Mouse (Mus musculus): ENCODE results near the gene Erg. TPM values are rescaled to one million over a fixed set of nuclear protein-coding genes. Genes with fewer than 3 reads are reported as not detected.

The Erg gene
- polyA plus RNA-seq, 1 experiment = 4.2 TPM

DNA sequence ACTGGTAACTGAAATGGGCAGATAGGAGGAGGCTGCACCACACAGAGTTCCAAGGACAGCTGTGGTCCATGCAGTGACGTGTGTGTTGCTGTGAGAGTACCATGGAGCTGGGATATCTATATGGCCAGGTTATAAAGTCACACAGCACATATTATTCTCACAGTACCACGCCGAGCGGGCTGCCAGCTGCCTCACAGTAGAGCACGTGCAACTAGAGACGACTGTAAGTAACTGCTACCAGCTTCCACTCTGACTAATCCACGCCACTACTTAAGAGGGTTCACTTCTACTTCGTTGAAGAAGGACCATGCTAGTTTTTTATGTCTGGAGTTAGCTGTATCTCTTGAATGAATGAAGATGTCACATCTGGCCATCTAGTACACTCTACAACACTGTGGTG, 66.9 kb downstream of the Erg start:
- Histone ChIP-seq H3K4me1 (ENCODE audit: control insufficient read depth, insufficient read depth, insufficient read length, low read length) (no peaks in the 10 kb centered on the region), H3K4me3 (ENCODE audit: low read depth, low read length) (no peak overlapping the region), H3K36me3 (ENCODE audit: control insufficient read depth, insufficient read depth, low read length) (no peaks in the 10 kb centered on the region), H3K27me3 (ENCODE audit: control insufficient read depth, insufficient read depth, low read length) (no peaks in the 10 kb centered on the region), H3K27ac (ENCODE audit: insufficient read depth, low read depth, low read length) (no peak overlapping the region)
- no peak for TF ChIP-seq CTCF (IDR thresholded peaks at IDR 0.05; ENCODE audit: extremely low read depth, insufficient read length, insufficient replicate concordance, low read depth, low read length)
- no peak for TF ChIP-seq POLR2A (IDR thresholded peaks at IDR 0.05; ENCODE audit: low read depth, low read length)
- 68% methylated on average over 8 of the region's 8 CpGs for WGBS

DNA sequence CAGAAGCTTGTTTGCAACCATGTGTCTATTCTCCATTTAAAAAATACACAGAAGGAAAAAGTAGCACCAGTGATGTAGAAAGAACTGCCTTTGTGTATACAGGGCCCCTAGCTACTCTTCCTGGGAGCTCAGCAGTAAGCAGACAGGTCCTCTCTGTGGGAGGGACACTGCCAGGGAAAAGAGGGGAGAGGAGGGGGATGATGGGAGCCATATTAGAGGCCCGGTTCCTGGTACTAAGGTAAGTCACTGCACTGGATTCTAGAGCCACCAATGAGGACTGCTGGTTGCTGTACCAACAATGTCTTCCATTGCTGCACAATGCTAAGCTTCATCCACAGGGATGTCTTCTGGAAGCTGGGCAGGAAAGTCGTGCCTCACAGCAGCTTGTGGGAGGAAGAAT, 80.3 kb downstream of the Erg start:
- TF ChIP-seq CTCF (IDR thresholded peaks at IDR 0.05; ENCODE audit: extremely low read depth, insufficient read length, insufficient replicate concordance, low read depth, low read length) = no peak
- no peak for TF ChIP-seq POLR2A (IDR thresholded peaks at IDR 0.05; ENCODE audit: low read depth, low read length)
- 50% methylated on average over 2 of the region's 2 CpGs for WGBS

DNA sequence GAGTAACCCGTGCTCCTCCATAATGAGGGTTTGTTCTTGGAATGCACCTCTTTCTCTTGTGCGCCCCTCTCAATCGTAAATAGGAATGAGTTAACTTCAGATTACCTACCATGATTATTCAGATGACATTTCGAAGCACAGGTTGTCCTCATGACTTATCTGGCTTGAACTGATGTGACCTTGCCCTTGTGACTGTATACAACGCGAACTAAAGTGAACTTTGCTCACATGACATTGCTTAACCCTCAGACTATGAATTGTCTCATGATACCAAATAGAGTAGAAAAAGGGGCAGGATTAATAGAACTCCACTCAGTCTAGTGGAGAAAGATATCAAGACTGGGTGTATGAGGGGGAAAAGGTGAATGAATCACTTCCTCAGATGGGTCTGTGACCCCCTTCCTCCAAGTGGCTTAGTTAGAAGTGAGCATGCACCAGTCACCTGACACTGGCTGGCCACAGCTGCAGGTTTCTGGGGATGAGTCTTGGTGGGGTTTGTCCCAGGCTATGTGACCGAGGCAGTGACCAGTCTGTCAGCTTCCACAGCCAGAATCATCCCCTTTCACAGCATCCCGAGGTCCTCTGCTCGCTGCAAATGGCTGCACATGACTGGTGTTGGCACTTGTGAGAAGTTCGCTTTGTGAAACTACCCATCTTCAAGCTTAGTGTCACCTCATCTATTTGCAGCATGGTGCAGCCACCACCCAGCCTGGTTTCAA, 89.7 kb downstream of the Erg start:
- no peak for TF ChIP-seq POLR2A (IDR thresholded peaks at IDR 0.05; ENCODE audit: low read depth, low read length)
- no peak for TF ChIP-seq CTCF (IDR thresholded peaks at IDR 0.05; ENCODE audit: extremely low read depth, insufficient read length, insufficient replicate concordance, low read depth, low read length)
- Histone ChIP-seq H3K4me3 (ENCODE audit: low read depth, low read length) (no peak overlapping the region), H3K36me3 (ENCODE audit: control insufficient read depth, insufficient read depth, low read length) (no peaks in the 10 kb centered on the region), H3K4me1 (ENCODE audit: control insufficient read depth, insufficient read depth, insufficient read length, low read length) (no peaks in the 10 kb centered on the region), H3K27me3 (ENCODE audit: control insufficient read depth, insufficient read depth, low read length) (no peaks in the 10 kb centered on the region), H3K27ac (ENCODE audit: insufficient read depth, low read depth, low read length) (no peak overlapping the region)
- WGBS = 65% methylated on average over 10 of the region's 10 CpGs

More for the DNA sequence above, 80.3 kb downstream of the Erg start:
- Histone ChIP-seq H3K27me3 (ENCODE audit: control insufficient read depth, insufficient read depth, low read length) (no peaks in the 10 kb centered on the region), H3K4me3 (ENCODE audit: low read depth, low read length) (no peak overlapping the region), H3K4me1 (ENCODE audit: control insufficient read depth, insufficient read depth, insufficient read length, low read length) (no peaks in the 10 kb centered on the region), H3K27ac (ENCODE audit: insufficient read depth, low read depth, low read length) (no peak overlapping the region), H3K36me3 (ENCODE audit: control insufficient read depth, insufficient read depth, low read length) (no peaks in the 10 kb centered on the region)

GRCm38 (mm10) chr16:95494108-95494507, 92.3 kb downstream of the Erg start:
- no peaks in the 10 kb centered on the region for H3K36me3 ChIP-seq (ENCODE audit: control insufficient read depth, insufficient read depth, low read length)
- H3K27ac ChIP-seq (ENCODE audit: insufficient read depth, low read depth, low read length) = no peak overlapping the region
- TF ChIP-seq POLR2A (IDR thresholded peaks at IDR 0.05; ENCODE audit: low read depth, low read length) = no peak
- no peak for TF ChIP-seq CTCF (IDR thresholded peaks at IDR 0.05; ENCODE audit: extremely low read depth, insufficient read length, insufficient replicate concordance, low read depth, low read length)
- 39% methylated on average over 3 of the region's 3 CpGs for WGBS
- no peaks in the 10 kb centered on the region for H3K27me3 ChIP-seq (ENCODE audit: control insufficient read depth, insufficient read depth, low read length)
- H3K4me3 ChIP-seq (ENCODE audit: low read depth, low read length) = no peak overlapping the region
- H3K4me1 ChIP-seq (ENCODE audit: control insufficient read depth, insufficient read depth, insufficient read length, low read length) = no peaks in the 10 kb centered on the region

- no peaks in the 10 kb centered on the region for H3K4me1 ChIP-seq (ENCODE audit: control insufficient read depth, insufficient read depth, insufficient read length, low read length)
- 62% methylated on average over 8 of the region's 8 CpGs for WGBS
- no peaks in the 10 kb centered on the region for H3K36me3 ChIP-seq (ENCODE audit: control insufficient read depth, insufficient read depth, low read length)
- no peaks in the 10 kb centered on the region for H3K27me3 ChIP-seq (ENCODE audit: control insufficient read depth, insufficient read depth, low read length)
- TF ChIP-seq POLR2A (IDR thresholded peaks at IDR 0.05; ENCODE audit: low read depth, low read length) (no peak), CTCF (IDR thresholded peaks at IDR 0.05; ENCODE audit: extremely low read depth, insufficient read length, insufficient replicate concordance, low read depth, low read length) (no peak)
- no peak overlapping the region for H3K4me3 ChIP-seq (ENCODE audit: low read depth, low read length)
- no peak overlapping the region for H3K27ac ChIP-seq (ENCODE audit: insufficient read depth, low read depth, low read length)
Measured at GRCm38 (mm10) chr16:95493336-95493735, 93.1 kb downstream of the Erg start.

DNA sequence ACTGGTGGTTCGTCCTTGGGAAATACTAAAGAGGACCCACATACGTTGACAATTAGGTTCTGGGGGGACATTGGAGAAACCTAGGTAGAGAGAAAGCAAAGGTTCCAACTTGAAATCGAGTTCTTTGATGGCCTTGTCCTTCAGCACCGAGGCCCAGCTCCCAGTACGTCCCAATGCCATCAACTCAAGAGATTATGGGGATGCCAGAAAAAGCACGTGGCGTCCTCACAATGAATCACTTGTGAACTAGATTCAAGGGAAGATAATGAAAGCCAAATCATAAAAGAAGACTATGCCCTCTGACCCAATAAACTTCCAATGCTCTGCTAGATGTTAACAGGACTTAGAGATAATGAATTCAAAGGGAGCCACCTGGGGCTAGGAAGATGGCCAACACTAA, 94.2 kb downstream of the Erg start:
- Histone ChIP-seq H3K4me3 (ENCODE audit: low read depth, low read length) (no peak overlapping the region), H3K27ac (ENCODE audit: insufficient read depth, low read depth, low read length) (no peak overlapping the region), H3K27me3 (ENCODE audit: control insufficient read depth, insufficient read depth, low read length) (no peaks in the 10 kb centered on the region), H3K4me1 (ENCODE audit: control insufficient read depth, insufficient read depth, insufficient read length, low read length) (no peaks in the 10 kb centered on the region), H3K36me3 (ENCODE audit: control insufficient read depth, insufficient read depth, low read length) (no peaks in the 10 kb centered on the region)
- WGBS = 51% methylated on average over 7 of the region's 7 CpGs
- TF ChIP-seq POLR2A (IDR thresholded peaks at IDR 0.05; ENCODE audit: low read depth, low read length) (no peak), CTCF (IDR thresholded peaks at IDR 0.05; ENCODE audit: extremely low read depth, insufficient read length, insufficient replicate concordance, low read depth, low read length) (no peak)

GRCm38 (mm10) chr16:95490386-95490785, 96.0 kb downstream of the Erg start:
- WGBS = 75% methylated on average over 5 of the region's 5 CpGs
- TF ChIP-seq CTCF (IDR thresholded peaks at IDR 0.05; ENCODE audit: extremely low read depth, insufficient read length, insufficient replicate concordance, low read depth, low read length) = no peak
- TF ChIP-seq POLR2A (IDR thresholded peaks at IDR 0.05; ENCODE audit: low read depth, low read length) = no peak
- H3K4me3 ChIP-seq (ENCODE audit: low read depth, low read length) = no peak overlapping the region
- no peaks in the 10 kb centered on the region for H3K4me1 ChIP-seq (ENCODE audit: control insufficient read depth, insufficient read depth, insufficient read length, low read length)
- no peaks in the 10 kb centered on the region for H3K27me3 ChIP-seq (ENCODE audit: control insufficient read depth, insufficient read depth, low read length)
- no peaks in the 10 kb centered on the region for H3K36me3 ChIP-seq (ENCODE audit: control insufficient read depth, insufficient read depth, low read length)
- H3K27ac ChIP-seq (ENCODE audit: insufficient read depth, low read depth, low read length) = no peak overlapping the region
